Mouse (Mus musculus) frontal cortex, adult (tissue): ENCODE data around the gene Gm2956.
"Not testable (repeated sequence)": the region's sequence is repeated elsewhere in the genome, so short reads cannot be mapped to it uniquely, and the experiment has no call there.

Experiments used
- ATAC-seq: cut with Nextera tagmentation; 2 replicates; pipeline ENCODE4 v1.9.2; 2017; ENCODE audit warnings: mild to moderate bottlenecking, moderate library complexity, mixed read lengths; ENCODE audit not compliant: low TSS enrichment

Gene Gm2956

DNA sequence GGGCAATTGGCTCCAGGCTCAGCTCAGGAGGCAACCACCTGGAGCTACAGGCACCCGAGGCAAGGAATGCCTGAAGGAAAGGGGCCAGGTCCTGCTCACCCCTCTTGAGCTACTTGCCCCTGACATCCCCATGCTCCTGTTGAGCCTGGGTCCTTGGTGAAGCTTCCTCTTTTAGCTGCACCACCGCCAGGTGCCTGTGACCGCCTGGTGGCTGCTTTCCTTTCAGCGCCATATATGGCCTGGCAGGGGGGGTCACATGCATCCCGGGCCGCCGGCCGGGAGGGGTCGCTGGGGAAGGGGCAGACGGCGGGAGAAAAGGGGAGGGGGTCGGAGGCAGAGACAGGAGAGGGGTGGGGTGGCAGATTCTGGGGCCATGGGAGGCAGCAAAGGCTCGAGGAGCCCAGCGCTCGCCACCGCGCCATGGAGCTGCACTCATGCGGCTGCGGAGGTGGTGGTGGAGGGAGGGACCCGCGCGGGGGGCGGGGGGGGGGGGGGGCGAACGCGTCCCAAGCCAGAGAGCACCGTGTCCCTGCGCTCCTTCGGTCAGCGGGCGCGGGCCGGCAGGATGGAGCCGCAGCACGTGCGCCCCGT is at the start of gene Gm2956:
Gene Gm2956, plus strand, starts transcription at position 541 of the 591 bp plus-strand sequence.
- ATAC-seq: not testable (repeated sequence)

GRCm38 (mm10) chr14:3333406-3333805 is 979 bp downstream of the Gm2956 start:
- ATAC-seq: not testable (repeated sequence)

DNA sequence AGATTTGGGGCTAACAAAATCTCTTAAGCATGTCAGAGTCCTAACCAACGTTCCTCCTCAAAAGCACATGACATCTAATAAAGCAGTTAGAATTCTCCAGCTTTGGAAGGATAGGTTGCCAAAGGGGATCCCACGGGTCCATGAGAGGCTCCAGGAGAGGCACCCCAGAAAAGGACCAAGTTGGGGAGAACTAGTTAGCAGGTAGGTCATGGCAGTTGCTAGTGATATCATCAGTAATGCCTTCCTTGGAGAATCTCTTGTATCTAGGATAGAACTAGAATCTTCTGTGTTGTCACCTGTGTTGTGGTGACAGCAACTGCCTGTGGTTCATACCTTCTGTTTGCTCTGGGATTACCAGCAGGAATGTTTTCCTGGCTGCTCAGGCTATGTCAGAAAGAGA is 62.4 kb downstream of the Gm2956 start, which contains the start of gene Gm10413:
Gene Gm10413, plus strand, starts transcription at position 301 of the 400 bp plus-strand sequence.
- ATAC-seq: not testable (repeated sequence)
